Mouse (Mus musculus) lung, embryonic 15.5 days (tissue): ENCODE measurements around the gene Psmc1. TPM values are rescaled to one million over a fixed set of nuclear protein-coding genes. Genes with fewer than 3 reads are reported as not detected.

Experiments
- ATAC-seq: fragments of 200-750 bp; cut with Nextera tagmentation; 2 replicates; pipeline ENCODE4 v1.8.0; 2017; ENCODE audit warnings: moderate number of reproducible peaks, borderline replicate concordance; ENCODE audit not compliant: low FRiP score, low TSS enrichment; ENCODE audit errors: extremely low read depth
- H3K27ac ChIP-seq: fragments of 300-500 bp; sonication (generic); 2 replicates; pipeline ENCODE4 v1.5.1; 2015; ENCODE audit warnings: moderate library complexity, mild to moderate bottlenecking, inconsistent platforms
- H3K27me3 ChIP-seq: fragments of 300-500 bp; sonication (generic); 2 replicates; pipeline ENCODE4 v1.6.1; 2015; ENCODE audit warnings: inconsistent platforms
- H3K36me3 ChIP-seq: fragments of 300-500 bp; sonication (generic); 2 replicates; pipeline ENCODE4 v1.6.1; 2015; ENCODE audit warnings: inconsistent platforms
- H3K4me1 ChIP-seq: fragments of 300-500 bp; sonication (generic); 2 replicates; pipeline ENCODE4 v1.6.1; 2015; ENCODE audit warnings: inconsistent platforms
- H3K4me2 ChIP-seq: fragments of 300-500 bp; sonication (generic); 2 replicates; pipeline ENCODE4 v1.6.1; 2015; ENCODE audit warnings: inconsistent platforms, mild to moderate bottlenecking, moderate library complexity
- H3K4me3 ChIP-seq: fragments of 300-500 bp; sonication (generic); 2 replicates; pipeline ENCODE4 v1.5.1; 2015; ENCODE audit warnings: mild to moderate bottlenecking, inconsistent platforms
- H3K9ac ChIP-seq: fragments of 300-500 bp; sonication (generic); 2 replicates; pipeline ENCODE4 v1.6.1; 2015; ENCODE audit warnings: inconsistent platforms
- H3K9me3 ChIP-seq: fragments of 300-500 bp; sonication (generic); 2 replicates; pipeline ENCODE4 v1.6.1; 2016; ENCODE audit warnings: inconsistent platforms
- WGBS: fragments of 180-500 bp; shearing (Covaris S2); methylation state at CpG from one replicate; pipeline ENCODE4 v1.1.7; 2015; 5-methylcytosine and 5-hydroxymethylcytosine counted together
- polyA plus RNA-seq: library from polyadenylated mRNA; unstranded; fragments of >200 nt; fragmentation: Nextera tagmentation; extraction: Ambion mirVana; gene quantifications from 2 replicates; pipeline ENCODE4 v1.2.1, GENCODE M21; 2015

Gene Psmc1
- polyA plus RNA-seq, 1 experiment from 2014 or later, result 294 TPM

- peak; percentile 88 for ATAC-seq
- 46% methylated on average over 17 of the region's 17 CpGs for WGBS
- H3K9ac ChIP-seq, result no peak overlapping the region
- H3K27ac ChIP-seq, result peak overlapping the region; percentile 88
- no peak overlapping the region for H3K4me3 ChIP-seq
- H3K27me3 ChIP-seq, result no peaks in the 10 kb centered on the region
- H3K9me3 ChIP-seq, result no peaks in the 10 kb centered on the region
- 0 out of 2 replicates have a peak overlapping the region, but pooled peaks have one; percentile 9 for H3K4me2 ChIP-seq
- peaks cover 66% of the 10 kb centered on the region for H3K36me3 ChIP-seq
- peaks cover 18% of the 10 kb centered on the region for H3K4me1 ChIP-seq
Observed at GRCm38 (mm10) chr12:100126968-100127865, 17.3 kb downstream of the Psmc1 start.

DNA sequence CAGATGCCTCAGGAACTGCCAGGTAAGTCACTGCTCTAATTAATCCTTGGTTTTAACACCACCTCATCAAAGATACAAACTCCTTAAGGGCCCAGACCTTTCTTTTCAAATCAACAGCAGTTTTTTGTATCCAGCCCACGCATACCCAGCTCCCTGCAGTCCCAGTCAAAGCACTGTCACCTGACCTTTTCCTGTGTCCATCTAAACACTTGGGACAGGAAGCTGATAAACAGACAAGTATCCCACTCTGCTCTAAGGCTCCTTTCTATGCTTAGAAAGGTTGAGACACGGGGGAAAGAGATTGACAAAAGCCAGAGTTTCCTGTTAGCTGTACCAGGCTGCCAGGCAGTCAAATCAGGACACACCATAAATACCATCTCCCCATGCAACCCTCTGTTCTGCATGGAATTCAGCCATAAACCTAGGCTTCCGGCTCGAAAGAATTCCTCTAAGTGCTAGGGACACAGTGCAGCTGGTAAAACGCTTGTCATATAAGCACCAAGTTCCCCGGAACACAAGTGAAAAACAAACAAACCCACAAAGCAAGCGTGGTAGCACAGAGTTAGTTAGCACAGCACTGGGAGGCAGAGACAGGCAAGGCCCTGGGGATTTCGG lies 18.0 kb downstream of the Psmc1 start:
- Histone ChIP-seq H3K4me2 (0 out of 2 replicates have a peak overlapping the region, but pooled peaks have one; percentile 9), H3K9me3 (no peaks in the 10 kb centered on the region), H3K27me3 (no peaks in the 10 kb centered on the region), H3K27ac (peak overlapping the region; percentile 88), H3K9ac (no peak overlapping the region), H3K36me3 (peaks cover 63% of the 10 kb centered on the region), H3K4me1 (peaks cover 18% of the 10 kb centered on the region), H3K4me3 (no peak overlapping the region)
- peak; percentile 82 for ATAC-seq
- WGBS, result 16% methylated on average over 8 of the region's 8 CpGs

DNA sequence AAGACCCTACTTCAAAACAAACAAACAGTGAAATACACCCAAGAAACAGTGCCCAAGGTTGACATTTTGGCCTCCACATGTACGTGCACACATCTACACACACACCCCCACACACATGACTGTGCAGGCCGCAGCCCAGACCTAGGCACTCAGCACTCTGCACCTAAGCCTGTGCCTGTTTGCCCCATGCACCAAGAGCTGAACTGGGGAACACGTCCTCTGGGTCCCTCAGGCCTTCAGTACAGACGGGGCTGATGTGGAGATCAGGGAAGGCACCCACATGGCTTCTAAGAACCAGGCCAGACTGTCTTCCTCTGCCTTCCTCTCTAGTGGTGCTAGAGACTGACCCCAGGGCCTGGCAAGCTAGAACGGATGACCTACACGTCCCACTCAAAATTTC lies 18.6 kb downstream of the Psmc1 start:
- H3K4me2 ChIP-seq, result no peak overlapping the region
- peaks cover 63% of the 10 kb centered on the region for H3K36me3 ChIP-seq
- peak overlapping the region; percentile 88 for H3K27ac ChIP-seq
- WGBS, result 42% methylated on average over 6 of the region's 6 CpGs
- peaks cover 18% of the 10 kb centered on the region for H3K4me1 ChIP-seq
- no peak overlapping the region for H3K4me3 ChIP-seq
- H3K27me3 ChIP-seq, result no peaks in the 10 kb centered on the region
- H3K9ac ChIP-seq, result no peak overlapping the region
- no peaks in the 10 kb centered on the region for H3K9me3 ChIP-seq
- no peak for ATAC-seq

GRCm38 (mm10) chr12:100128961-100129360 lies 19.0 kb downstream of the Psmc1 start:
- H3K27ac ChIP-seq, result peak overlapping the region; percentile 88
- 58% methylated on average over 8 of the region's 8 CpGs for WGBS
- peaks cover 63% of the 10 kb centered on the region for H3K36me3 ChIP-seq

GRCm38 (mm10) chr12:100131167-100131566 lies 21.2 kb downstream of the Psmc1 start:
- H3K9ac ChIP-seq, result no peak overlapping the region
- H3K27ac ChIP-seq, result no peak overlapping the region
- H3K4me3 ChIP-seq, result no peak overlapping the region
- H3K4me1 ChIP-seq, result peaks cover 18% of the 10 kb centered on the region
- H3K36me3 ChIP-seq, result peaks cover 59% of the 10 kb centered on the region
- H3K27me3 ChIP-seq, result no peaks in the 10 kb centered on the region
- no peak for ATAC-seq
- 89% methylated on average over 9 of the region's 9 CpGs for WGBS
- H3K4me2 ChIP-seq, result no peak overlapping the region
- H3K9me3 ChIP-seq, result no peaks in the 10 kb centered on the region

More at GRCm38 (mm10) chr12:100128961-100129360, 19.0 kb downstream of the Psmc1 start:
- no peak overlapping the region for H3K4me2 ChIP-seq
- no peaks in the 10 kb centered on the region for H3K9me3 ChIP-seq
- peaks cover 18% of the 10 kb centered on the region for H3K4me1 ChIP-seq
- no peaks in the 10 kb centered on the region for H3K27me3 ChIP-seq
- ATAC-seq, result no peak
- no peak overlapping the region for H3K9ac ChIP-seq
- no peak overlapping the region for H3K4me3 ChIP-seq

GRCm38 (mm10) chr12:100131655-100132054 lies 21.7 kb downstream of the Psmc1 start:
- Histone ChIP-seq H3K9ac (no peak overlapping the region), H3K4me3 (no peak overlapping the region), H3K9me3 (no peaks in the 10 kb centered on the region), H3K36me3 (peaks cover 57% of the 10 kb centered on the region), H3K4me2 (no peak overlapping the region), H3K27me3 (no peaks in the 10 kb centered on the region), H3K27ac (no peak overlapping the region), H3K4me1 (peaks cover 18% of the 10 kb centered on the region)
- 39% methylated on average over 8 of the region's 8 CpGs for WGBS
- ATAC-seq, result no peak

GRCm38 (mm10) chr12:100134395-100134936 lies 24.5 kb downstream of the Psmc1 start:
- no peak overlapping the region for H3K9ac ChIP-seq
- no peak overlapping the region for H3K4me3 ChIP-seq
- H3K9me3 ChIP-seq, result no peaks in the 10 kb centered on the region
- no peaks in the 10 kb centered on the region for H3K27me3 ChIP-seq
- H3K36me3 ChIP-seq, result peaks cover 74% of the 10 kb centered on the region
- H3K4me2 ChIP-seq, result no peak overlapping the region
- peaks cover under 1% of the 10 kb centered on the region; the same call in 1 of the 2 replicates for H3K4me1 ChIP-seq
- no peak for ATAC-seq
- 81% methylated on average over 11 of the region's 11 CpGs for WGBS
- H3K27ac ChIP-seq, result no peak overlapping the region

- H3K4me1 ChIP-seq, result no peaks in the 10 kb centered on the region
- H3K9me3 ChIP-seq, result no peaks in the 10 kb centered on the region
- no peak for ATAC-seq
- H3K9ac ChIP-seq, result no peak overlapping the region
- H3K27ac ChIP-seq, result no peak overlapping the region
- WGBS, result 81% methylated on average over 3 of the region's 3 CpGs
- no peak overlapping the region for H3K4me3 ChIP-seq
- peaks cover 73% of the 10 kb centered on the region for H3K36me3 ChIP-seq
- H3K27me3 ChIP-seq, result no peaks in the 10 kb centered on the region
- H3K4me2 ChIP-seq, result no peak overlapping the region
Observed at GRCm38 (mm10) chr12:100135117-100135516, 25.2 kb downstream of the Psmc1 start.

DNA sequence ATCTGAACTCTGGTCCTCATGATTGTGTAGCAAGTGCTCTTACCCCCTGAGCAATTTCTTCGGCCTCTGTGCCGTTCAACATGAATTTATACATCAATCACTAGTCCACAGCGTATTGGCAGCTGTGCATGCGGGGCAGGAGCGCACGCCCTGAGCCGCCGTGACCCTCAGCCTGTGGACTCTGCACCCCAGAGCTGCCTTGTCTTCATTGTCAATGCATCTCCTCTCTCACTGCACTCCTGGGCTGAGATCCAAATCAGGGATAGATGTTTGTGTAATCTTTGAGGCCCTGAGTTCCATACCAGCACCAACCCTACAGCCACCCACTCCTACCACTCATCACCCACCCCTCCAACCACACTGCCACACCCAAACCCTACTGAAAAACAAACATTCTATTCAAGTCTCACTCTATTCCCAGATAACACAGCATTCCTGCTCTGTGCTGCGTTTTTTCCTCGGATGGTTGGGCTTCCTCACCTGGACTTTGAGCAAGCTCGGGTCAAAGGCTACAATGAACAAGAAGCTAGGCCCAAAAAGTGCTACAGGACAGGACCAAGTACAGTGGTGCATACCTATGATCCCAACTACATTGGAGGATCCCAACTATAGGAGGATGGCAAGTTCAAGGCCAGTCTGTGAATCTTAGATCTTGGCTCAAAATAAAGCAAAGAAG lies 33.0 kb downstream of the Psmc1 start:
- Histone ChIP-seq H3K4me1 (no peaks in the 10 kb centered on the region), H3K9ac (no peak overlapping the region), H3K4me3 (no peak overlapping the region), H3K9me3 (no peaks in the 10 kb centered on the region), H3K27ac (no peak overlapping the region), H3K4me2 (no peak overlapping the region), H3K27me3 (no peaks in the 10 kb centered on the region), H3K36me3 (peaks cover 91% of the 10 kb centered on the region)
- ATAC-seq, result no peak
- 78% methylated on average over 11 of the region's 11 CpGs for WGBS

GRCm38 (mm10) chr12:100143737-100144136 lies 33.8 kb downstream of the Psmc1 start:
- H3K27ac ChIP-seq, result no peak overlapping the region
- H3K36me3 ChIP-seq, result peaks cover 90% of the 10 kb centered on the region
- ATAC-seq, result peak; percentile 29; the same call in 1 of the 2 replicates
- no peaks in the 10 kb centered on the region for H3K9me3 ChIP-seq
- no peaks in the 10 kb centered on the region for H3K27me3 ChIP-seq
- WGBS, result 90% methylated on average over 9 of the region's 9 CpGs
- H3K9ac ChIP-seq, result no peak overlapping the region
- H3K4me3 ChIP-seq, result no peak overlapping the region
- H3K4me1 ChIP-seq, result no peaks in the 10 kb centered on the region
- no peak overlapping the region for H3K4me2 ChIP-seq

DNA sequence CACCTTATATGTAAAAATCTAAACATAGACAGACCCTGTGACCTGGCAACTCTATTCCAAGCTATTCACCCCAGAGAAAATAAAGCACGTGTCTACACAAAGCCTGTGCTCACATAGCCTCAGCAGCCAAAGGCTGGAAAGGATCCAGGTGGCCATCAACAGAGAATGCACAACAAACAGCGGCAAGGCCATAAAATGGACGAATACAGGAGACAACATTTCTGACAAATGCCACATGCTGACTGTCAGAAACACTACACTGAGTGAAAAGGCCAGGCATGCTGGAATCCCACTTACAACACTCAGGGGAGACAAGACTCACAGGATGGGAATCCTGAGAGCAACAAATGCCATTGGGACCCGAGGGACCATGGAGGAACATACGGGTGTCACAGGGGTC lies 34.3 kb downstream of the Psmc1 start:
- peaks cover 90% of the 10 kb centered on the region for H3K36me3 ChIP-seq
- no peaks in the 10 kb centered on the region for H3K4me1 ChIP-seq
- ATAC-seq, result peak; percentile 48; the same call in 1 of the 2 replicates
- no peak overlapping the region for H3K4me3 ChIP-seq
- H3K27me3 ChIP-seq, result no peaks in the 10 kb centered on the region
- 70% methylated on average over 5 of the region's 5 CpGs for WGBS
- no peak overlapping the region for H3K27ac ChIP-seq
- H3K9me3 ChIP-seq, result no peaks in the 10 kb centered on the region
- H3K9ac ChIP-seq, result no peak overlapping the region
- H3K4me2 ChIP-seq, result no peak overlapping the region
